Mouse (Mus musculus): Measurements from ENCODE around the gene Herc6.

DNA sequence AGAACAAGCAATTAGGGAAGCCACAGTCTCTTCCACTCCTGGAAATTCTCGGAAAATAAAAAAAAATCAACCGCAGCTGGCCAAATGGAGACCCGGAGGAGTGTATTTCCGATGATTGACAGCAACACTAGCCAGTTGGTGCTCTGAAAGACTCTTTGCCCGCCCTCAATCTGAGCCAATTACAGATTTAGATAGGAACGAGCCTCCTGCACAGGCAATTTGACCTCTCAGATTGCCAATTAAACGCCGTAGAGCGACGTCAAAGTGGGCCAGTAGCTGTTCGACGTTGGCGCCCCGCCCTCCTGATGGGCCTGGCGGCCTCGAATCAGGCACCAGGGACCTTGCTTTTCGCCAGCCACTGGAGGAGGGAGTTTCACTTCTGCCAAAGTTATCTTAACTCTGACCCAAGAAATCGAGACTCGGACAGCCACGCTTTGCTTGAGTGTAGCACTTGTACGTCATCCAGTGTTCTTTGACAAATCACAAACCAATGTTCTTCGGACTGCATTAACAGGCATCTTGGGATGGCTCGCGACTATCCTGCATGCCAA lies 45.3 kb upstream of the Herc6 start, which contains the start of gene Ppm1k:
- TF ChIP-seq POLR2A (IDR thresholded peaks at IDR 0.05; ENCODE audit: borderline replicate concordance, extremely low read depth, insufficient read depth, insufficient read length, poor library complexity, severe bottlenecking) (0 out of 2 replicates have a peak, but pooled peaks have one; percentile 3), CTCF (IDR thresholded peaks at IDR 0.05; ENCODE audit: borderline replicate concordance, extremely low read depth, insufficient read depth, insufficient read length) (no peak)
